Mouse (Mus musculus) heart, embryonic 13.5 days (tissue): ENCODE results near the gene Hapln2. TPM values are rescaled to one million over a fixed set of nuclear protein-coding genes. Genes with fewer than 3 reads are reported as not detected.
A peak's percentile ranks its signal among the peaks of the same experiment; 100 is the strongest.

Experiments used
- ATAC-seq: fragments of 200-750 bp; cut with Nextera tagmentation; 2 replicates; pipeline ENCODE4 v1.8.0; 2017; ENCODE audit warnings: moderate TSS enrichment; ENCODE audit not compliant: insufficient number of reproducible peaks, low FRiP score, low TSS enrichment; ENCODE audit errors: extremely low read depth
- H3K27ac ChIP-seq: fragments of 300-500 bp; sonication (generic); replicated peaks from 2 replicates; pipeline ENCODE4 v1.5.1; 2015; ENCODE audit warnings: moderate library complexity, mild to moderate bottlenecking, inconsistent platforms
- H3K27me3 ChIP-seq: fragments of 300-500 bp; sonication (generic); replicated peaks from 2 replicates; pipeline ENCODE4 v1.6.1; 2015; ENCODE audit warnings: mild to moderate bottlenecking, inconsistent platforms
- H3K36me3 ChIP-seq: fragments of 300-500 bp; sonication (generic); 2 replicates; pipeline ENCODE4 v1.6.1; 2015; ENCODE audit warnings: mild to moderate bottlenecking, inconsistent platforms
- H3K4me1 ChIP-seq: fragments of 300-500 bp; sonication (generic); 2 replicates; pipeline ENCODE4 v1.6.1; 2015; ENCODE audit warnings: inconsistent platforms
- H3K4me2 ChIP-seq: fragments of 300-500 bp; sonication (generic); 2 replicates; pipeline ENCODE4 v1.6.1; 2015; ENCODE audit warnings: inconsistent platforms, mild to moderate bottlenecking, moderate library complexity
- H3K4me3 ChIP-seq: fragments of 300-500 bp; sonication (generic); 2 replicates; pipeline ENCODE4 v1.5.1; 2015; ENCODE audit warnings: moderate library complexity, mild to moderate bottlenecking, inconsistent platforms
- H3K9ac ChIP-seq: fragments of 300-500 bp; sonication (generic); 2 replicates; pipeline ENCODE4 v1.6.1; 2015; ENCODE audit warnings: inconsistent platforms, mild to moderate bottlenecking, moderate library complexity
- H3K9me3 ChIP-seq: fragments of 300-500 bp; sonication (generic); 2 replicates; pipeline ENCODE4 v1.6.1; 2016; ENCODE audit warnings: inconsistent platforms
- WGBS: fragments of 180-500 bp; shearing (Covaris S2); methylation state at CpG from one replicate; pipeline ENCODE4 v1.1.7; 2015; ENCODE audit warnings: mixed read lengths; 5-methylcytosine and 5-hydroxymethylcytosine counted together
- polyA plus RNA-seq: library from polyadenylated mRNA; unstranded; fragments of >200 nt; fragmentation: Nextera tagmentation; extraction: Ambion mirVana; gene quantifications from 2 replicates; pipeline ENCODE4 v1.2.1, GENCODE M21; 2015

Gene Hapln2
- polyA plus RNA-seq, 1 experiment from 2014 or later: not detected

- Histone ChIP-seq H3K9me3 (no peaks in the 10 kb centered on the region), H3K4me1 (peaks cover 47% of the 10 kb centered on the region), H3K4me2 (peak overlapping the region; percentile 93), H3K9ac (peak overlapping the region; percentile 91), H3K27me3 (peaks cover 20% of the 10 kb centered on the region; the same call in 1 of the 2 replicates), H3K27ac (peak overlapping the region; percentile 37; the same call in 1 of the 2 replicates), H3K36me3 (peaks cover 30% of the 10 kb centered on the region), H3K4me3 (peak overlapping the region; percentile 67)
- ATAC-seq: no peak
- 37% methylated on average over 12 of the region's 12 CpGs for whole genome bisulfite sequencing
Observed at GRCm38 (mm10) chr3:87974381-87974987, 52.9 kb downstream of the Hapln2 start.

GRCm38 (mm10) chr3:87973593-87974380 lies 53.6 kb downstream of the Hapln2 start:
- peaks cover 47% of the 10 kb centered on the region for H3K4me1 ChIP-seq
- peak overlapping the region; percentile 93 for H3K4me2 ChIP-seq
- peaks cover 30% of the 10 kb centered on the region for H3K36me3 ChIP-seq
- H3K27me3 ChIP-seq: peaks cover 23% of the 10 kb centered on the region; the same call in 1 of the 2 replicates
- peak overlapping the region; percentile 37; the same call in 1 of the 2 replicates for H3K27ac ChIP-seq
- H3K4me3 ChIP-seq: peak overlapping the region; percentile 67
- 42% methylated on average over 14 of the region's 14 CpGs for WGBS
- H3K9ac ChIP-seq: peak overlapping the region; percentile 91
- no peaks in the 10 kb centered on the region for H3K9me3 ChIP-seq
- ATAC-seq: no peak

GRCm38 (mm10) chr3:87972776-87973175 lies 54.6 kb downstream of the Hapln2 start:
- peak overlapping the region; percentile 67 for H3K4me3 ChIP-seq

DNA sequence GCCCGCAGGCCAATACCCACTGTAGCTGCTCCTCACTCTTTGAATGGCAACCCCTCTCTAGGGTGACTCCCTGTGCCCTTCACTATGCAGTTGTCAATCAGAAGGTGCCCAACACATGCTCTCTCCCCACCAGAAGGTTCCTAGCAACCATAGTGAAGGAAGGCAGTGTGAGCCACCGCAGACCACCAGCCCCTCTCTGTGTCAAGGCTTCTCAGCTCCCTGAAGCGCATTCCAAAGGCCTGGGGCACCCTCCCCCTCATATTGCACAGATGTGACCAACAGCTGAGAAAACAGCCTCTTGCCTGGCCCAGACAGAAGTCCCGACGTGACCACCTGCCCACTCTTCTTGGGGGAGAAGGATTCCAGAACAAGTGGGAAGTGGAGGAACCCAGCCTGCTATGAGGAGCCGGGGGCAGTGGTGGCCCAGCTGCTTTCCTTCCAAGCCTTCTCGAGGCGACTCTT lies 55.1 kb downstream of the Hapln2 start:
- Histone ChIP-seq H3K36me3 (peaks cover 28% of the 10 kb centered on the region), H3K4me2 (peak overlapping the region; percentile 93), H3K9me3 (no peaks in the 10 kb centered on the region), H3K27me3 (peaks cover 35% of the 10 kb centered on the region; the same call in 1 of the 2 replicates), H3K9ac (peak overlapping the region; percentile 91), H3K27ac (0 out of 2 replicates have a peak overlapping the region, but pooled peaks have one; percentile 61), H3K4me1 (peaks cover 47% of the 10 kb centered on the region), H3K4me3 (peak overlapping the region; percentile 67)
- 27% methylated on average over 8 of the region's 8 CpGs for WGBS
- no peak for ATAC-seq

More at GRCm38 (mm10) chr3:87972776-87973175, 54.6 kb downstream of the Hapln2 start:
- peak overlapping the region; percentile 91 for H3K9ac ChIP-seq
- no peak for ATAC-seq
- 34% methylated on average over 5 of the region's 5 CpGs for WGBS
- peaks cover 30% of the 10 kb centered on the region for H3K36me3 ChIP-seq
- peaks cover 47% of the 10 kb centered on the region for H3K4me1 ChIP-seq
- peaks cover 31% of the 10 kb centered on the region; the same call in 1 of the 2 replicates for H3K27me3 ChIP-seq
- no peaks in the 10 kb centered on the region for H3K9me3 ChIP-seq
- peak overlapping the region; percentile 93 for H3K4me2 ChIP-seq
- 0 out of 2 replicates have a peak overlapping the region, but pooled peaks have one; percentile 61 for H3K27ac ChIP-seq

Other genes with a start within 250 kb of the Hapln2 start
- 0.66 and 1.5 TPM in 2 replicates for gene Ntrk1, start 232.4 kb downstream of the Hapln2 start, polyA plus RNA-seq
- gene Insrr, start 230.6 kb downstream of the Hapln2 start, polyA plus RNA-seq: 0.06 and 0.08 TPM in 2 replicates
- 17.1 and 18.1 TPM in 2 replicates for gene Pear1, start 203.3 kb downstream of the Hapln2 start, polyA plus RNA-seq
- 0.04 and 0.17 TPM in 2 replicates for gene Sh2d2a, start 180.8 kb downstream of the Hapln2 start, polyA plus RNA-seq
- gene Prcc, start 142.0 kb downstream of the Hapln2 start, polyA plus RNA-seq: 9.7 and 11.7 TPM in 2 replicates
- 127 and 141 TPM in 2 replicates for gene Hdgf, start 121.3 kb downstream of the Hapln2 start, polyA plus RNA-seq
- 55.0 and 57.2 TPM in 2 replicates for gene Mrpl24, start 108.1 kb downstream of the Hapln2 start, polyA plus RNA-seq
- 28.9 and 30.1 TPM in 2 replicates for gene Isg20l2, start 97.3 kb downstream of the Hapln2 start, polyA plus RNA-seq
- gene Rrnad1, start 96.9 kb downstream of the Hapln2 start, polyA plus RNA-seq: 13.4 and 16.0 TPM in 2 replicates
- gene Crabp2, start 78.9 kb downstream of the Hapln2 start, polyA plus RNA-seq: 6.2 and 8.4 TPM in 2 replicates
- gene Nes, start 56.5 kb downstream of the Hapln2 start, polyA plus RNA-seq: 18.7 and 18.9 TPM in 2 replicates
- gene Bcan, start 27.4 kb downstream of the Hapln2 start, polyA plus RNA-seq: 0.07 TPM in 1 of 2 replicates, not detected in the other
- 18.7 and 20.9 TPM in 2 replicates for gene Gpatch4, start 15.5 kb upstream of the Hapln2 start, polyA plus RNA-seq
- gene Naxe, start 30.9 kb upstream of the Hapln2 start, polyA plus RNA-seq: 144 and 156 TPM in 2 replicates
- not detected in 2 replicates for gene Ttc24, start 50.7 kb upstream of the Hapln2 start, polyA plus RNA-seq
- 22.7 and 24.2 TPM in 2 replicates for gene Iqgap3, start 54.4 kb upstream of the Hapln2 start, polyA plus RNA-seq
- gene Mef2d, start 114.8 kb upstream of the Hapln2 start, polyA plus RNA-seq: 35.5 and 37.1 TPM in 2 replicates
- 0.13 and 0.76 TPM in 2 replicates for gene Rhbg, start 227.1 kb upstream of the Hapln2 start, polyA plus RNA-seq